Mouse (Mus musculus): ENCODE data around the gene Zmynd12.

DNA sequence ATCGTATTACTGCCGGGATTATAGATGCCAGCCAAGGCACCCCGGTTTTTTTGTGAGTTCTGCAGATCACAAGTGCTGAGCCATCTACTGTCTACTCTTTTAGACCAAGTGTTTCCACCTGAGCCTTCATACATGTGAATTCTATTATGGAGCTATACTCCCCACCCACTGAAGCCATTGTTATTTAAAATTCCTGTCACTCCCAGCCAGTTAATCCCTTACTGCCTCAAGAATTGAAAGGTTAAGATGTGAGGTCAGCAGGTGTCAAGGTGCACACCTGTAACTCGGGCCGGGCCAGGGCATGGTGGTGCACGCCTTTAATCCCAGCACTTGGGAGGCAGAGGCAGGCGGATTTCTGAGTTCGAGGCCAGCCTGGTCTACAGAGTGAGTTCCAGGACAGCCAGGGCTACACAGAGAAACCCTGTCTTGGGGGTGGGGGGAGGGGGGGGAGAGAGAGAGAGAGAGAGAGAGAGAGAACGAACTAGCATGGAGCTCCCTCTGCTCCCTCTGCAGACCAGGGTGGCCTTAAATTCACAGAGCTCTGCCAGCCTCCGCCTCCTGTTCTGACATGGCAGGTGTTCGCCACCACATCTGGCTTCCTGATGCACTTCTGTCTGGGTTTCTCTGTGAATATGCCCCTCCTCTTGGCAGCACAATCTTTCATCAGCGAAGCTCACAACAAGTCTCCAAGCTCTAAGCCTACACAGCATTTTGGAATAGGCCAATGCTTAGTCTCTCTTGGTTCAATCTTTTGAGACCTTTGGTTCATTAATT, 10.6 kb upstream of the Zmynd12 start:
- TF ChIP-seq CTCF (IDR thresholded peaks at IDR 0.05; ENCODE audit: borderline replicate concordance, control insufficient read depth, extremely low read depth, insufficient read depth, low read length, poor library complexity) (no peak), POLR2A (IDR thresholded peaks at IDR 0.05; ENCODE audit: control insufficient read depth, extremely low read depth, insufficient read depth, low read length, poor library complexity) (no peak)

All from thymus, adult 2 months (tissue).